Mouse (Mus musculus) T-helper 1 cell (primary cell): Measurements from ENCODE around the gene Sall2.

ENCODE experiments used
- in situ Hi-C: fragments of 300-600 bp; cut with MboI, MseI; formaldehyde crosslinking; loops from one replicate; pipeline ENCODE4 v1.15.1; 2025; ENCODE audit warnings: high pct_unique_total_duplicates

Gene Sall2

GRCm38 (mm10) chr14:52327910-52328812 is at the start of gene Sall2:
Gene Sall2, minus strand, starts transcription at chr14:52328762.
- in situ Hi-C loops, result no loop called here

GRCm38 (mm10) chr14:52368741-52369140 is 40.2 kb upstream of the Sall2 start:
- in situ Hi-C loops, result no loop called here

- in situ Hi-C loops, result no loop called here
Observed at GRCm38 (mm10) chr14:52356308-52356707, 27.7 kb upstream of the Sall2 start, which contains the start of gene Olfr1513. Gene Olfr1513, minus strand, starts transcription at chr14:52356408.

GRCm38 (mm10) chr14:52339512-52339852 is 10.9 kb upstream of the Sall2 start:
- in situ Hi-C loops, result no loop called here

- in situ Hi-C loops, result no loop called here
Observed at GRCm38 (mm10) chr14:52338751-52339511, 10.4 kb upstream of the Sall2 start.

- in situ Hi-C loops, result no loop called here
Observed at GRCm38 (mm10) chr14:52332171-52332570, 3.6 kb upstream of the Sall2 start.

GRCm38 (mm10) chr14:52331069-52331750 is 2.6 kb upstream of the Sall2 start:
- in situ Hi-C loops, result no loop called here

GRCm38 (mm10) chr14:52327375-52327901 is 1.1 kb downstream of the Sall2 start:
- in situ Hi-C loops, result no loop called here

- in situ Hi-C loops, result no loop called here
Observed at GRCm38 (mm10) chr14:52325890-52326289, 2.7 kb downstream of the Sall2 start.

- in situ Hi-C loops, result loop anchor here (25.0 kb wide), 1 partner anchor 1868 kb away; no protein-coding TSS in a partner anchor
Observed at GRCm38 (mm10) chr14:52319361-52319760, 9.2 kb downstream of the Sall2 start.

GRCm38 (mm10) chr14:52316441-52317225 is 11.9 kb downstream of the Sall2 start:
- in situ Hi-C loops, result loop anchor here (25.0 kb wide), 1 partner anchor 1871 kb away; no protein-coding TSS in a partner anchor

GRCm38 (mm10) chr14:52315792-52316440 is 12.6 kb downstream of the Sall2 start:
- in situ Hi-C loops, result loop anchor here (25.0 kb wide), 1 partner anchor 1871 kb away; no protein-coding TSS in a partner anchor

- in situ Hi-C loops, result loop anchor here (25.0 kb wide), 1 partner anchor 1872 kb away; no protein-coding TSS in a partner anchor
Observed at GRCm38 (mm10) chr14:52315283-52315780, 13.2 kb downstream of the Sall2 start.

- in situ Hi-C loops, result loop anchor here (25.0 kb wide), 1 partner anchor 1873 kb away; no protein-coding TSS in a partner anchor
Observed at GRCm38 (mm10) chr14:52314808-52315150, 13.8 kb downstream of the Sall2 start.

- in situ Hi-C loops, result loop anchor here (25.0 kb wide), 1 partner anchor 1873 kb away; no protein-coding TSS in a partner anchor
Observed at GRCm38 (mm10) chr14:52313931-52314807, 14.4 kb downstream of the Sall2 start.

GRCm38 (mm10) chr14:52310906-52311305 is 17.7 kb downstream of the Sall2 start:
- in situ Hi-C loops, result loop anchor here (25.0 kb wide), 1 partner anchor 1876 kb away; no protein-coding TSS in a partner anchor

- in situ Hi-C loops, result loop anchor here (25.0 kb wide), 1 partner anchor 1877 kb away; no protein-coding TSS in a partner anchor
Observed at GRCm38 (mm10) chr14:52310343-52310742, 18.2 kb downstream of the Sall2 start.

GRCm38 (mm10) chr14:52306100-52306499 is 22.5 kb downstream of the Sall2 start:
- in situ Hi-C loops, result loop anchor here (5.0 to 25.0 kb wide), 2 partner anchors 36 to 1881 kb away; no protein-coding TSS in a partner anchor
